Mouse (Mus musculus): Measurements from ENCODE around the gene B830017H08Rik.

B830017H08Rik gene

DNA sequence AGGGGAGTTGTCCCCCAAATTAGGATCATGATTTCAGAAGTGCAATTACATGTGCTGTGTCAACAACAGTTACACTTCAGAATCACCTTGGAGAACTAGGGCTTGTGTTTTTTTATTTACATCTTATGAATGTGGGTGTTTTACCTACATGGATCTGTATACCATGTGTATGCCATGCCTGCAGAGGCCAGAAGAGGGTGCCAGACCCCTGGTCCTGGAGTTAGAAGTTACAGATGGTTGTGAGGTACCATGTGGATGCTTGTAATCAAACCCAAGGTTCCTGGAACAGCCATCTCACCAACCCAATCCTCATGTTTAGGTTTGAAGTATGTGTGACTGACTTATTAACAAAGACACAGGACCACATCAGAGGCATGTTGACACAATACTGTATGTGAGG is 25.7 kb downstream of the B830017H08Rik start:
- ChIA-PET POLR2A (interaction anchor here in 2 of 4 experiments (0.5 to 0.8 kb wide), 2 partner anchors 54 to 98 kb away, joined by 3 read pairs; no protein-coding TSS in a partner anchor), CTCF (interaction anchor here (0.7 to 4.3 kb wide), 8 partner anchors 9 to 352 kb away, joined by 3 to 21 read pairs (median 3); no protein-coding TSS in a partner anchor)

DNA sequence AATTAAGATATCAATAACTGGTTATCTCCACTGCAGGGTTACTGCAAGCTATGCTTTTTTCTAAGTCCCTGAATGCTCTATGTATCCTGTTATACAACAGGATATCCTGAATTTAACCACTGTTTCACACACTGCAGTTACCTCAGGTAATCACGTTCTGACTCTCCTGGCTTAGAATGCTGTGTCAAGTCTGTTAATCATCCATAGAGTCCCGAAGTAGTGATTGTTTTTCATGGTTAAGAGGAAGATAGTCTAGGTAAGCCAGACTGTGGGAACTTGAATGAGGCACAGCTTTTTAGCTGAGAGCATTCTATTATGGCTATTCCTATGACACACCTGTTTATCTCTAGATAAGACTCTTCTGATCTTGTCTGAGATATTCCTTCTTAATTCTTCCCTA is 32.4 kb downstream of the B830017H08Rik start:
- ChIA-PET POLR2A (interaction anchor here in 3 of 4 experiments (0.8 to 6.5 kb wide), 11 partner anchors 12 to 224 kb away, joined by 3 to 37 read pairs (median 3); partner anchors contain the start of gene Gm20518 (in 3 of the 3)), CTCF (no interaction called here)

DNA sequence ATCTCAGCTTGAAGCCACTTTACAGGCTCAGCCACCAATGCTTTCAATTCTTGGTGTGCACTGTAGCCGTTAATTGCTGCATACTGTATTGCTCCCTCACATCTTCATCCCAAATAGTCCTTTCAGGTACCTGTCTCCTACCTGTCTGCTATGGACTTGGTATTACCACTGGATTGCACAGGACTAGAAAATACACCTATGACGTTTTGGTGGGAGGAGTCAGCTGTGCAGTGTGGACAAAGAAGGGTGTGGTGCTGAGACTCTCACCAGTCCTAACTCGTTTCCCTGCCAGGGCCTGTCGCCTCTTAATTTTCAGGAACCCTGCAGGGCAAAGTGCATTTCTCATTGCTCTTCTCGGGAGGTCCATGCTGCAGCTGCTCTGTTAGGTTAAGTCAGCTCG is 32.8 kb downstream of the B830017H08Rik start:
- POLR2A ChIA-PET: interaction anchor here in 3 of 4 experiments (1.0 to 6.5 kb wide), 10 partner anchors 16 to 224 kb away, joined by 3 to 37 read pairs (median 4); partner anchors contain the start of gene Gm20518 (in 3 of the 3)
- CTCF ChIA-PET: no interaction called here

DNA sequence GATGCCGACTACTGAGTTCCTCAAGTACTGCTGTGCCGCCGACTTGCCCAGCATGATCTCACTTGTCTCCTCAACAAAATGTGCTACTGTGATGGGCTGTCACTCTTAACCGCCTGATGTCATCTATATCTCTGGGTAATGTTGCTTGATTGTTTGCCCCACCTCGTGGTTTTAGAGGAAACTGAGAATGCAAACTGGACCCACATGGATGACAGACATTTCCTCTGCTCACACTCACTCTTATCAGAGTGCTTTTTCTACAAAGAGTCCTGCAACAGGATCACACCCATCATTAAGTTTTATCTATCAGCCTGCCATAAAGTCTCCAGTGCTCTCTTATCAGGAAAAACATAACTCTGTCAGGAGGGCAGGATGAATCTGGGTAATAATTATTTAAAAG is 38.3 kb downstream of the B830017H08Rik start:
- ChIA-PET CTCF (no interaction called here), POLR2A (interaction anchor here in 2 of 4 experiments (1.0 to 6.5 kb wide), 3 partner anchors 9 to 20 kb away, joined by 5 to 37 read pairs (median 12); partner anchors contain the start of gene Gm20518 (in 2 of the 2))

DNA sequence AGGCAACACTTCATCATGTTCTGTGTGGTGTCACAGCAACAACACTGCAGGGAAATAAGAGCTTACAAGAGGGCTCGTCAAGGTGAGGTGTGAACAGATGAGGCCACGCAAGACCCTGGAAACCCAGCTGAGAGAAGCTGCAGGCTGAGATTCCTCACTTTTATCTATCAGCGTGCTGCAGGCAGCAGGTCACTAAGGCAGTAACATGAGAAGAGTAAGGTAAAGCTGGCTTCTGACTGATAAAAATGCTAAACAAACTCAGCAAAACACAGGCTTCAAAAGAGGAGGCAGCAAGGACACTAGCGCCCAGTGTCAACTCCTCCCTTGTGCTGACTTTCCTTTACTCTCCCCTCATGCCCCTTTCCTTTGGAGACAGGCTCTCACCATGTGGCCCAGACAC is 40.1 kb downstream of the B830017H08Rik start:
- ChIA-PET CTCF (interaction anchor here in 1 of 4 experiments (0.5 kb wide), 1 partner anchor 11 kb away, joined by 5 read pairs; no protein-coding TSS in a partner anchor), POLR2A (interaction anchor here in 3 of 4 experiments (0.5 to 2.4 kb wide), 5 partner anchors 11 to 19 kb away, joined by 3 to 12 read pairs (median 3); partner anchors contain the start of gene Gm20518 (in 2 of the 3))

- POLR2A ChIA-PET: interaction anchor here in 1 of 4 experiments (2.4 kb wide), 1 partner anchor 17 kb away, joined by 8 read pairs; the partner anchor contains the start of gene Gm20518
- CTCF ChIA-PET: interaction anchor here in 1 of 4 experiments (0.8 kb wide), 1 partner anchor 63 kb away, joined by 4 read pairs; no protein-coding TSS in a partner anchor
These were observed 42.3 kb downstream of the B830017H08Rik start for GRCm38 (mm10) chr16:17875174-17875573.

DNA sequence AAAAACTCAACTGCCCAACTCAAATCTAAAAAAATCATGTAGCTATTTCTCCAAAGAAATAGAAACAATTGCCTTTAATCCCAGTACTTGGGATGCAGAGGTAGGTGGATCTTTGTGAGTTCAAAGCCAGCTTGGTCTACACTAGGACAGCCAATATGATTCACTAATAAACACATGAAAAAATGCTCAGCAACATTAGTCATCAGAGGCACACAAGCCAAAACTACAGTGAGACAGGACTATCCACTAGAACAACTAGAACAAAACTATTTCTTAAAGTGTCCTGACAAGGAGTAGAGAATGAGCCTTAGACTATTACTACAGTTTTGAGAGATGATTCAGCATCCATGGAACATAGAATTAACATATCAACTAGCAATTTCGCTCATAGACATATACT is 43.2 kb downstream of the B830017H08Rik start:
- CTCF ChIA-PET: no interaction called here
- POLR2A ChIA-PET: interaction anchor here in 1 of 4 experiments (2.4 kb wide), 1 partner anchor 16 kb away, joined by 8 read pairs; the partner anchor contains the start of gene Gm20518

DNA sequence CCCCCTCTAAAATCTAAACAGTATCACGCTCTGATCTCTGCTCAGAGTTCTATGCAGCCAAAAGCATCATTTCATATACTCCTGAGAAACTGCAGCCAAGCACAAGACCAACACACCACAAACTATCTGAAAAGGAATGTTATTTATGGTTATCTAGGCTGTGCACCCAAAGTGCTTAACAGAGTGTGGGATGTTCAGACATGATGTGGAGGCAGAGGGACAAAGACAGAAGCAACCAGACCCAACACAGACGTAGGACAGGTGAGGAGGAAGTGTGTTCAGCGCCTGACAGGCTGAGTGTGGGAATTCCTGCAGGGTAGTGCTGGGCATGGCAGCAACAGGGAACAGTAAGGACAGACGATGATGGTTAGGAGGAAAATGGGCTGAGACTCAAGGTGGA is 46.6 kb downstream of the B830017H08Rik start:
- CTCF ChIA-PET: no interaction called here
- POLR2A ChIA-PET: interaction anchor here in 2 of 4 experiments (0.7 to 6.8 kb wide), 6 partner anchors 8 to 45 kb away, joined by 3 to 36 read pairs (median 4); partner anchors contain the start of gene Gm20518 (in 2 of the 2)

GRCm38 (mm10) chr16:17882196-17882595 is 49.3 kb downstream of the B830017H08Rik start:
- POLR2A ChIA-PET: interaction anchor here in 3 of 4 experiments (0.9 to 6.8 kb wide), 6 partner anchors 9 to 15 kb away, joined by 3 to 36 read pairs (median 6); partner anchors contain the start of gene Gm20518 (in 3 of the 3)
- CTCF ChIA-PET: no interaction called here

DNA sequence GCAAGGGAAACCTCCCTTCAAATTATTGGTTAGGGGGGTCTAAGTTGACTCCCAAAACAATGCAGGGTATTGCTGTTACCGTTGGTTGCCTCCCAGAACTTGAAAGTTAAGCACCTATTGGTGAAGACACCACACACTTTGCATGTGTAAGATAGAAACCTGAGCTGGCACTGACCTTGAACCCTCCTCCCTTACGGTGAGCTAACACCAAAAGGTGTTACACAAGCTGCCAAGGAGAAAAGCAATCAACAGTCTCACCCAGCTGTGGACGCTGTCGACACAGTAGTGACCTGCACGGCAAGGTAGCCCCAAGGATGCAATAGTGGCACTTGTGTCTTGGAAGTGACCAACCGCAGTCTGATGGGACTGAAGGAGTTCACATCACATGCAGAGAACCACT is 51.2 kb downstream of the B830017H08Rik start:
- POLR2A ChIA-PET: interaction anchor here in 3 of 4 experiments (0.7 to 6.8 kb wide), 18 partner anchors 7 to 205 kb away, joined by 3 to 36 read pairs (median 4); partner anchors contain the start of genes Slc25a1 (in 2 of the 3), Ess2 (in 1 of the 3), Gm20518 (in 1 of the 3) and Klhl22 (in 1 of the 3)
- CTCF ChIA-PET: interaction anchor here in 1 of 4 experiments (1.7 kb wide), 1 partner anchor 35 kb away, joined by 4 read pairs; no protein-coding TSS in a partner anchor
